Mouse (Mus musculus): ENCODE measurements at regions not wholly inside any gene's neighbourhood (a gene's known extent, or its start where the extent isn't known, plus 50 kb on each side); places are given as distances from the start of the nearest gene placed in this dataset.

- TF ChIP-seq CTCF (IDR thresholded peaks at IDR 0.05; ENCODE audit: low read depth, low read length): no peak
- TF ChIP-seq POLR2A (IDR thresholded peaks at IDR 0.05; ENCODE audit: extremely low read depth, insufficient read depth, low read length): no peak
Measured at GRCm38 (mm10) chr16:58072441-58072840, 317.9 kb upstream of the Col8a1 start.
